Mouse (Mus musculus): ENCODE measurements around the gene Sel1l3. TPM values are rescaled to one million over a fixed set of nuclear protein-coding genes. Genes with fewer than 3 reads are reported as not detected.

Gene Sel1l3
- polyA plus RNA-seq, 2 experiments from 2014 or later, result 0.09 TPM; not detected in 1

DNA sequence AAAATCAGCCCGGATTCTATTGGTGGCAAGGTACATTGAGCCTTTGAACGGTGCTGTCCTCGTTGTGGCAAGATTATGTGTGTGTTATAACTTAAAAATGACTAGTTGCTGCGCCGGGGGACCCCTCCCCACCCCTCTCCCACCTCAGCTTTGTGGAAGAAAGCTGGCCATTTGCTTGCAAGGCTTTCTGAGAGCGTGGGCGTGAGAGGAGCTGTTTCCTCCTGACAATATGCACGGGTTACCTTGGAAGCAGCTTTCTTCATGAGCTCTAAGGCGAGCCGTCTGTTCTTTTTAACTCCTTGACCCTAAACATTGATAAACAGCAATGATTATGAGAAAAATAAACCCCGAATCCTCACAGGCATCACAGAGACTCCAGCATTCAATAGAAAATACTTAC is 74.2 kb downstream of the Sel1l3 start:
- no peak for ATAC-seq

DNA sequence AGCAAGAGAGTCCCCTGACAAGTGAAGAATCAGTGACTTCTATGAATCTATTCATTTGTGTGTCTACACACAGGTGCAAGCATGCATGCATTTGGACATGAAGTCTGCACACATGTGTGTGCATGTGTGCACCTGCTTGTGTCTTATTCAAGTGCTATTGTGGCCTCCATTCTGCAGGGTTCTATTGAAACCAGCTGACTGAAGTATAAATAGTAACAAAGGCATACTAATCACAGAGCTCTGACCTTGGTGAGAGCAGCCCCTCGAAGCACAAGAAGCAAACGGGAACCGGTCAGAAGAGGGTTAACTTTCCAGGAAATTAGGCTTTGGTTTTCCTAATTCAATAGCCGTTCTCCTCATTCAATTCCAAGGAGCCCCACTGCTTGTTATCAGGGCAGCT is 74.6 kb downstream of the Sel1l3 start:
- ATAC-seq, result no peak

DNA sequence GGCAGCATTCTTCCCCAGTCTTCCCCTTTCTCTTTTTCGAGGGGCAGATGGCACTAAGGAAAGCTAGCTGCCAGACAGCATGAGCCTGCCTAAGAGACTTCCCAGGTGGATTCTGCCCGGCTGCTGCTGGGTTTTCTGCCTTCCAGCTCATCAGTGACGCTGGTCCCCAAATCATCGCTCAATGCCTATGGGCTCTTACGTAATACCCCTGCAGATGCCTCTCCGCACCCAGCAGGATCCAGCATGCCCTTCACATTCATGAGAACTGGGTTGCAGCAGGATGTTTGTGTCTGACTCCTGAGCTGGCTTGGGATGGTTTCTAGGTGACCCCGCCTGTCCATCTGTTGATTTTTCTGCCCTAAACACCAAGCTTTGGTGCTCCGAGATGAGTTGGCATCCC is 75.7 kb downstream of the Sel1l3 start:
- ATAC-seq, result no peak

DNA sequence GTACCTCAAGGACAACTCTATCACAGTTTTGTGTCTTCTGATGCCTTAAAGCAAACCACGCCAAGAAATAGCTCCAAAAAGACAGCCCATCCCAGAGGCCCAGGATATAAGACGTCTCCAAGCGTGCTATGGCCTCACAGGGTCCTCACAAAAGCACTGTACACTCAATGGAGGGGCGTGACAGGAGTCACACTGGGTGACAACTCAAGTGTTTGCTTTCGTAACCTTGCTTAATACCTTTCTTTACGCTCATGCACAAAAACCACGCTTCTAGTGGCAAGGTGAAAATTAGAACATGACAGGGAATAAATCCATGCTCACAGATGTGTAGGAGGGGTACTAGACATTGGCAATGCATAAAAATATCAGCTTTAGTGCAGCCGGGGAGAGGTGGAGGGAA is 77.7 kb downstream of the Sel1l3 start:
- ATAC-seq, result no peak

DNA sequence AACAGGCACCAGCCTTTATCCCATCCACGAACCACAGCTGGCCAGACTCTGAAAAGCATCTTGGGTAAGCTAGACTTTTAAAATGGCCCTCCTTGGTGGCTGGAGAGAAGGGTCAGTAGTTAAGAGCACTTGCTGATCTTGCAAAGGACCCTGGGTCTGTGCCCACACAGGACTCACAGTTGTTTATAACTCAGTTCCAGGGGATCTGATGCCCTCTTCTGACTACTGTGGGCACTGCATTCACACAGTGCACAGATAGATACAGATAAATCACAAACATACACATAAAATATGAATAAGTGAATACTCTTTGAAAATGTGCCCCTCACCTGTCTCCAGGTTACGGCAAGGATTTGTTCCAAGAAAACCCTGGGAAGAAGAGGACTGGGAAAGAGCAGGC is 79.7 kb downstream of the Sel1l3 start:
- ATAC-seq, result no peak

DNA sequence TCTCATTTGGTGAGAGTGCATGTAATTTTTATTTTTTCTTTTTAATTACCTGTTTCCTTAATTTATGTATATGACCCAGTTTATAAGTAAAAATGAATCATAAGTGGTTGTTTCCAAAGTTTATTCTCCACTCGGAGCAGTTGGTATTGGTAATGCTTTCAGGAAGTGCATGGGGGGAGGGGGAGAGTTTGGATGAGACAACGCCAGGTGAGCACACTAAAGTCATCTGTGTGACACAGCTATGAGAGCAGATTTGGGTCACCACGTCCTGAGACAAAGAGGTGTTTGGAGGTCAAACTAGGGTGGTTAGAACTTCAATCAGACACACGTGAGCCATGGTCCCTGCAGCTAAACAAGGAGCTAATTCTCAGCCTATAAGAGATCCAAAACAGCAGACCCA is 89.0 kb downstream of the Sel1l3 start:
- no peak for ATAC-seq

DNA sequence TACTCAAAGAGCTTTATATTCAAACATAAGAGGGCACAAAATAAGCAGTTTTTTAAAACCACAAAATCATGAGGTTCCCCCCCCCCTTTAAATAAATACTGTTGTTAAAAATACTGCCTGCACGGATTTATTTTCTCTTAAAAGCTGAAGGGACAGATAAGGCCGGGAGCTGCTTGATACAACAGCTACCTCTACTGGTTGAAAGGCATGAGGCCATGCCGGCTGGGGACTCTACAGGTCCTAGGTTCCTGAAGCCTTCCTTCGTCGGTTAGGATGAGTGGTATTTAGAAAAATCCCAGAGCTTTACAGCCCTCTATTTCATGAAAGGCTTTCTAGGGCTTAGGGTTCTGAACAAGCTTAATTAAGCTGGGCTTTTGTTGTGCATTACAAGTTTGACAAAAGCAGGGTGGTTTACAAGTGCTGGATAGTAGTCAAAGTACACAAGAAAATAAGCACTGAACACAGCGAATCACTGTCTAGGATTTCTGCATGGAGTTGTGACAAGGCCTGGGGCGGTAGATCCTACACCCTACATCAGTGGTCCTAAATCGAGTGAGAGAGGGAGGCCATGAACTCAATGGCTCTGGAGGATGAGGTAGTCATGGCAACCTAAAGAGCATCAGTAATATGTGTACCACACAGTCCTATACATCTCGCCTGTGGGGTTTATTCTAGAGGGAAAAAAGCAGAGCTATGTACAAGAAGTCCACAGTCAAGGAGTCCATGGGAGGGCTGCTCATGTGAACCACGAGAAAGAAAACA is 90.0 kb downstream of the Sel1l3 start:
- no peak for ATAC-seq

DNA sequence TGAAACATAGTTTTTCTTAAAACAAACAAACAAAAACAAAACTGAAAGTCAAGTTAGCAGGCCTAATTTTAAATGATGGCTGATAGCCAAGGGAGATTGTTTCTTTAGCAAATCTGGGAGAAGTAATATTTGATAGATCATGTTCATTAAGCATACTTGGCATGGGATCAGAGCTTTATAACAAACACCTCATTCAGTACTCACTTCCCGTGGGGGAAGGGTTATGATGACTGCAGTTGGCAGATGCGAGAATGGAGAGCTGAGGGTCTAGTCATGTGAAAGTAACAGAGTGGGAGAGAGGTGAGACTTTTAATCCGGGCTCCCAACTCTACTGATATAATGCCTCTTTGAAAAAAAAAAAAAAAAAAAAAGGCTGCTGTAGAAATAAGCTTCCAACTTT is 94.0 kb downstream of the Sel1l3 start:
- no peak for ATAC-seq

DNA sequence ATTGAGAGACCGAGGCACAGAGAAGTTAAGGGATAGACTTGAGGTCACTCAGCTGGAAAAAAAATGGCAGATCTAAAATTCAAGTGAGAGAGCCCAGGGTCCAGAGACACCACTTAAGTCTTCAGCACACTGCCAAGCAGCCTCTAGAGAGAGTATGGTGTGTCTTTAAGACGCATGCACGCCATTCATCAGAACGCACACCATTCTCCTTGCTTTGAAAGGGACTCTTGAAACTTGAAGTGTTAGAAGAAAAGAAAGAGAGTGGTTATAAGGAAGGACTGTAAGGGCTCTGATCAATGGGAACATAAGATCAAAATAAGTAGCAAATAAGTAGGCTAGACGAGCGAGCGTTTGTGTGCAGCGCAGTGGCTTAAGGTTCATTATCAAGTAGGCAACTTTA is 95.5 kb downstream of the Sel1l3 start:
- no peak for ATAC-seq

DNA sequence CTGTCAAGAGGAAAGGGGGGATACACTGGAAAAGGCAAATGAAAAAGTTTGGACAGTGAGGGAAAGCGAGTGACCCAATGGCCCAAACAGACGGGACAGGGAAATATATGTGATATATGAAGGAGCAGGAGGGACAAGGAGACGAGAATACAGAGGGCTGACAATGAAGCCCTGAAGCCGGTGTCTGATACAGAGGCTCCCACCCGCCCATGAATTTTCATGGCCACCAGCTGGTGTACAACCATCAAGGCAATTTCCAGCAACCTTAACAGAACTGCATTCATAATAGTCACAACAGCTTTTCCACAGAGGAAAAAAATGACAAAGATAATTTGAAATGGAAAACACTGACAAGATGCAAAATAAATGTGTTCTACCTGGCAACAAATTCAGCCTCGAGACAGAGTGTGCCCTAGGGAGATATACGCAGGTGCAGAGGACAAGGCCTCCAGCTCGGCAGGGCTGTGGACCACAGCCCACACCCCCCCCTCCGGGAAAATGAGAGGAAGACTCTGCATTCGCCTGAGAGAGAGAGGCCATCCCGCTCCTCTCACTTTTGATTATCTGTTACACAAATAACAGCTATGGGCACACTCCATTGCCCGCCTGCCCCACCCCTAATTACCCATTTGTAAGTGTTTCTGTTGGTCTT is 99.0 kb downstream of the Sel1l3 start:
- ATAC-seq, result no peak

DNA sequence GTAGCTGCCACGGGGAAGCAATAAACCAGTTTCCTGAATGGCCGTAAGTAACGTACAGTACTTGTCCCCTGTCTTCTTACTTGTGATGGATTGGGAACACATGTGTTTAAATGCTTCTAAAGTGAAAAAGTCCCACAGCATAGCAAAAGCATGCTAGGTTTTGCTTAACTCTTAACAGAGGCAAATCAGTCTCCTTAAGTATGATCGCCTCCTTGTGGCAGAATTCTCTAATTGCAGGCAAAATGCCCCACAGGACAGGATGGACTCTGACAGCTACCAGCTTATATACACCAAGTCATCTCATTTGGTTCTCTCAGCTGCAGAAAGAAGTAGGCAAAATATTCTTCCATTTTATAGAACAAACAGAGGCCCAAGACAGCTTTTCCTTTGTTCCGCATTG is 100.8 kb downstream of the Sel1l3 start:
- no peak for ATAC-seq

DNA sequence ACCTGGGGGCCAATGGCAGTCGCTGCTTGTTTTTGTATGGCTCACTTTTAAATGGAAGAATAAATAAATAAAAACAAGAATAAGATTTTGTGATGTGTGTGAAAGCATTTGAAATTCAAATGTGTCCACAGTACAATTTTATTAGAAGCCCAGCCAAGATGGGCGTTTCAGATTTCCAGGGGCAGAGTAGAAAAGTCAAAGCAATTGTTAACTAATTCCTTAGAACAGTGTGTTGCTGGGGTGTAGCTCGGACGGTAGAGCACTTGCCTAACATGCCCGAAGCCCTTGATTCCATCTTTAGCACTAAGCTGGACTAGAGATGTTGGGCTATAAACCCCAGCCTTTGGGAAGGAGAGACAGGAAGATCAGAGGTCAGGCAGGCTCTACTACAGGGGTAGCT is 102.7 kb downstream of the Sel1l3 start:
- no peak for ATAC-seq

DNA sequence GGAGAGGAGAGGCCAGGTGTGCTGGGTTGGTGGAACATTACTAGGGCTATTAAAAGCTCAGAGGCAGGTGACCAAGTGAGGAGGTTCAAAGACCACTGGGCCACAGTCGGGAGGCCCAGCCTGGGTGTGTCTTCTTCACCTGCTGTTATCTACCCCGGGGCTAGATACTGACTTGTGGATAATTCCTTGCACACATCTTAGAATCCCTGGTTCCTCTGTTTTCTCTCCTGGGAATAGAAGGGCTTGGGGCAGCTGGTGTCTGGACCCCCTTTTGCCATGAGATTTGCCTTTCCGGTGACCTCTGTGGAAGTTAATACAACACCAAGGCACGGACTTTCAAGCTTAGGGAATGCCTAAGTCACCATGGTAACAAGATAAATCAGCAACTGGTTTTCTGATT is 103.5 kb downstream of the Sel1l3 start:
- no peak for ATAC-seq

DNA sequence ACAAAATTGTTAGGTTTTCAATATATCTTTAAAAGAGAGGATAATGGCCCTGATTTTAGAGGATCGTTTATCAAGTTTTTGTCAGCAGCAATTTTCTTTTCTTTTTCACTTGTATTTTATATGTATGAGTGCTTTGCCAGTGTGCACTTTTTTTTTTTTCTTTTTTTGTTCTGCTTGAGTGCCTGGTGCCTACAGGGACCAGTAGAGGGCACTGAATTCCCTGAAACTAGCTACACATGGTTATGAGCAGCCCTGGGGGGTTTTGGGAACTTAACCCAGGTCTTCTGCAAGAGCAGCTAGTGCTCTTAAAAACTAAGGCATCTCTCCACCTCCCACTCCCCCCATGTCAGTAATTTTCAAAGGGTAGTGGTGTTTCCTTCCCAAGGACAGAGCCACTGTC is 105.1 kb downstream of the Sel1l3 start:
- ATAC-seq, result no peak

DNA sequence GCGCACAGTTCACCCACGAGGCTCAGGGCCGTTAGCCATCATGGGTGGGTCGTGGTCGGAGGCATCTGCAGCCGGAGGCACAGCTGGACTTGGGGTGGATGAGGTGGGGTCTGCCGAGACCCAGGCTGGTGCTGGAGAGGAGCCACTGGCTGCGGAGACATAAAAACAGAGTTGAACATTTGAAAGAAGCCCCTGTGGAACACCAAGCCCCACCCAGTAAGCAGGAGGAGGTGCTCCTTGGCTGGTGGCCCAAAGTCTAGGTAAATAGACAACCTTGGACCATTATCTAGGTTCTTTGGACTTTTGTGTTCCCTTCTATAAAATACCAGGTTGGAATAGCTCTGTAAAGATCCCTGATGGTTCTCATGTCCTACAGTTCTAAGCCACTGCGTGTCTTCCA is 105.7 kb downstream of the Sel1l3 start:
- no peak for ATAC-seq

DNA sequence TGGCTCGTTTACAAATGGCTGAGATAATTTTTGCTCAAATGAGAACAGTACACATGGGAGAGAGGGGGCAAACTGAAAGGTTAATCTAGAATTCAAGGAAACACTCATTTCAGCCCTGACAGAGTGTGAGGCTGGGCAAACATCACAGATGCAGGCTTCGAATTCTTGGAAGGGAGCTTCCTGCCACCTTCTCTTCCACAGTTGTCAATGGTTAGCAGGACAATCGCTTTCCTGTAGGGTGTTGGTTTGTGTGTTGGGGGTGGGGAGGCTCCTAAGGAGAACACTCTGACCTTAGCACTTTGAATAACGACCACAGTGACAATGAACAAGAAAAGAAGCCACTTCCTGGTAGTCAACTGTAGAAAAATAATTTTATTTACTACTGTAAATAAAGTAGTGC is 107.0 kb downstream of the Sel1l3 start:
- no peak for ATAC-seq

DNA sequence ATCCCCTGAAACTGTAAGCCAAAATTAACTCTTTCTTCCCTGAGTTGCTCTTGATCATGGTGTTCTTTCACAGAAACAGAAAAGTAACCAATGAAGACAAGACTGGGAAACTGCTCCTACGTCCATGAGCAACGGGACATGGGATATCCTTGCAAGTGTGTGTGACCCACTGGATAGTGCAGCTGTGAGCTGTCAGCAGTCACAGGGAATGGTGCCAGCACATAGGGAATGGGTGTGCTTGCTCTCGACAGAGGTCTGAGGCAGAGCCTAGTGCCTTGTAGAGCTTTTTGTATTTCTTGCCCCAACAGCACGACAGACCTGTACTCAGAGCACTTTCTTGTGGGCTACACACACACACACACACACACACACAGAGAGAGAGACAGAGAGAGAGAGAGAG is 107.6 kb downstream of the Sel1l3 start:
- no peak for ATAC-seq

DNA sequence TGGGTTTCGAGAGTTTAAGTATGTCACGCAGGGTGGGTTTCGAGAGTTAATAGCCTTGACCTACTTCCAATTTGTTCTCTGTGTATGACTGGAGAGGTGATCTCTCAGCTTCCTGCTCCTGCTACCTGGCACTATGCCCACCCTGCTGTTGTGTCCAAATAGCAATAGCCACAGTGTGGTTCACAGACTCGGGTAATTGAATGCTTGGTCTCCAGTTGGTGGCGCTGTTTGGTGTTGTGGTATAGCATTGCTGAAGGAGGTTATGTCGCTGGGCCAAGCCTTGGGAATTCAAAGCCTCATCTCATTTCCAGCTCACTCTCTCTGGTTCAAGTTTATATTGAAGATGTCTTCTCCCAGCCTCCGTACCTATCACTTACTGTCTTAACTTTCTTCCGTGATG is 108.0 kb downstream of the Sel1l3 start:
- ATAC-seq, result no peak

DNA sequence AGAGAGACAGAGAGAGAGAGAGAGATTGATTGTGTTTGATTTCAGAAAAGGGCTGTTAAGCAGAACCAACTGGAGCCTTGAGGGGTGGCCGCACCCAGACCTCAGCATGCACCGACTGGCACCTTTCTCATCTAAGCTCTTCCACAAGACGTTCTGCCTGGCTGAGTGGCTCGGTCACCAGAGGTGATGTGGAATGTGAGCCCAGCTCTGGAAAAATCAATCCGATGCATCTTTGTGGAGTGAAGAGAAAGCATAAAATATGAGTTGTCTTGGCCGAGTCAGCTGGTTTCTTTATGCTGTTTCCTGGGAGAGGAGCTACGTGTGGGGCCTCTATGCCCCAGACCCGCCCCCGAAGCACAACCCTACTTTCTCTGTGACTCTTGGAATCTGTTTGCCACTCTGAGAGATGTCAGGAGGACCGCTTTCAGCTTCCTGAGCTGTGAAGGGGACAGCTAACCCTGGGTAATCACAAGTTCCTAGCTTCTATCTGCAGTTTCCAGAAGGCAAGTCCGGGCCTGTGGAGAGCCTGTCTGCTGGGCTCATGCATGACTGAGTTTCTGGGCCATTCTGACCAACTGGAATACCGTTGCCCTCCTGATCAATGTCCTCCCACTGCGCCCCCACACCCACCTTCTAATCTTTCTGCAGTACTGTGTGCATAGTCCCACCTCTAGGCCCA is 109.4 kb downstream of the Sel1l3 start:
- no peak for ATAC-seq

DNA sequence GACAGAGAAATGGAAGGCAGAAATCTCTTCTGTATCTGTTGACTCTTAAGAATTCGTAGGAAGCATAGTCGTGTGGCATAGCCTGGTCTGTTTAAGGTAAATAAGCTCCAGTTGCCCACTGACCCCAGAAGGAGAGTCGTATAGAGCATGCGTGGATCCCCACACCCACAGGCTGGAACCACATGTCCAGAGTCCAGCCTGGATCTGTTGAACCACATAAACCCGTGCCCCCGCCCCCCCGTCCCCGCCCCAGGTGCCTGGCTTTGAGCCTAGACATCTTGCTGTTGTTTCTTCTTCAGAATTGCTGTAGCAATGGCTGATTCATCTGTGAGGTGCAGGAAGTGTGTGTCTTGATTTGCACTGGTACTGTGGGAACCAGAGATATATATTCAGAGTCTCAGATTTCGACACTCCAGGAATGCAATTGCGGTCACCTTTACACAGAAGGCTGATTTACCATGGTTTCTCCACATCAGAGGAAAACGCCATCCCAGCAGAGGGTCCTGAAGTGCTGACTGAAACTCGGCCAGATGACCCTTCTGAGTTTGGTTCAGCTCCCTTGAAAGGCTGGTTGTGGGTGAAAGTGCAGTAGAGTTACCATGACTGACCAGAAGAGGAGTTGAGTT is 111.8 kb downstream of the Sel1l3 start:
- ATAC-seq, result no peak

DNA sequence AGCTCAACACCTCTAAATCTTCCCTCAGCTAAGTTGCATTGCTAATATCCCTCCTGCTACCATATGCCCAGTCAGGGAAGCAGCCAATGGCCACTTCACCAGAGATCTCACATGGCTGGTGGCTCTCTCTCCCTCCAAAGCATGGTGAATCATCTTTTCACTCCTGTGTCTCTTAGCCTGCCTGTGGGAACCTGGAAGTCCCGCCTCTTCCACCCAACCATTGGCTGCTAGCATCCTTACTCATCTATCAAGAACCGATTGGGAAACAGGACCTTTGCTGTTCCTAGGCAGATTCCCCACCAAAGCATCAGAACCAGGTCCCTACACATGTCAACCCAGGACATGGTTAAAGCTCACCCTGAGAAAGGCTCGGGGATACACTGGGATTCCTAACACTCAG is 122.4 kb downstream of the Sel1l3 start:
- no peak for ATAC-seq

DNA sequence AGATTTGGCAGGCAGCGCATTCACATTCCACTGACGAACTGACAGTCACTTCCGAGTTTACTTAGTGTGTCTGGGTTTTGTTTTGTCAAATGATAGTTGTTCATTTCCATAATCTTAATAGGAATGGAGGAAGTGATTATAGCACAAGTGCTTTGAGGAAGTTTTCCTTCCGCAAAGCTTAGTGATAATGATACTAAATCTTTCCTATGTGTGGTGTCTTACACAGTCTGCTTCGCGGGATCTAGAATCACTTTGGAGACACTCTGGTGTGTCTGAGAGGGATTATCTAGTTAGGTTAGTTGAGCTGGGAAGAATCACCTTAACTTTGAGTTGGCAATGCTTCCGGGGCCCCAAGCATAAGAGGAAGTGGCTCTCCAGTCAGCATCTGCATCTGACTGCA is 126.3 kb downstream of the Sel1l3 start:
- ATAC-seq, result no peak

DNA sequence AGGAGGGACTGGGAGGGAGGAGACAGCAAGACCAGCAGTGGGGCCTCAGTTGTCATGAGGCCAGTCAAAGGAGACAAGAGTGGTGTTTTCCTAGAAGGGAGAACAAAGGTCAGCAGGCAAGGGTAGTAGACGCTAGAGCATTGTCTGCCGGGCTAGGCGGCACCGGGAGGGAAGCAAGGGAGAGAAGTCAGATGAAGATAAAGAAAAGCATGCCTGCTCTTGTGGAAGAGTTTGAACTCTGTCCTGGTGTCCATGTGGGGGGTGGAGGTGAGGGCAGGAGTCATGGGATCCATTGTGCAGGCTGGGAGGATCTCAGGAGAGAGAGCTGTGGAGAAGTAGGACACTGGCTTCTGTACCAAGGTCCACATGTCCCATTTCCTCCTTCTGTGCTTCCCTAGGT is 135.3 kb downstream of the Sel1l3 start:
- ATAC-seq, result no peak

DNA sequence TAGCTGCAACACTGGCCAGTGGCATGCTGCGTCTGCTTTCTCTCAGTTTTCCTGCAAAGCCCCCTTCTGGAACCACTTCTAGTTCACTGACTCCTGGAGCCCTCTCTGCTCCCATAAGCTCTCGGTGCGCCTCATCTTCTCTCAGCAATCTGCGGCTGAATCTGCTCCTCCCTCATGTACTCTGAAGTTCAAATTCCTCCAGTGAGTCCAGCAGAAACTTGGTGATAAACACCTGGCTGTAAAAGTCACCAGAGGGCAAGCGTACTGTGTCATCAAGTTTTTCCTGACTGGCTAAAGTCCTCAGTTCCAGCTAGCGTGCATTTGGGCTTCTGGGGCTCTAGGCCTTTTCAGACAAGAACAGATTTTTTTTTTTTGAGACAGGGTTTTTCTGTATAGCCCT is 139.2 kb downstream of the Sel1l3 start:
- no peak for ATAC-seq

Measured in CD4-positive, CD25-positive, alpha-beta regulatory T cell, adult 4 months (primary cell).